Mouse (Mus musculus) c-Kit-positive CD71-positive TER-119-negative erythroid progenitor cells, embryonic 14.5 days (primary cell): ENCODE results near the gene Tnf.

Experiments used
- DNase-seq: peaks from one replicate; pipeline ENCODE4 v3.0.0-alpha.2; 2013; ENCODE audit warnings: low read depth

Gene Tnf

GRCm38 (mm10) chr17:35172445-35173234, 29.2 kb downstream of the Tnf start:
- DNase-seq = no peak

- DNase-seq = peak; percentile 64
These were observed 33.1 kb downstream of the Tnf start for GRCm38 (mm10) chr17:35168541-35169207.

- DNase-seq = no peak
These were observed 34.0 kb downstream of the Tnf start for GRCm38 (mm10) chr17:35167794-35168193.

GRCm38 (mm10) chr17:35166352-35167035, 35.3 kb downstream of the Tnf start:
- peak; percentile 85 for DNase-seq

- DNase-seq = no peak
These were observed 36.2 kb downstream of the Tnf start for GRCm38 (mm10) chr17:35165451-35166155.

- peak; percentile 97 for DNase-seq
These were observed 37.0 kb downstream of the Tnf start, which contains the start of gene Prrc2a for GRCm38 (mm10) chr17:35164568-35165450. Gene Prrc2a, minus strand, starts transcription at chr17:35164897.

GRCm38 (mm10) chr17:35164218-35164567, 37.6 kb downstream of the Tnf start:
- DNase-seq = no peak

- DNase-seq = no peak
These were observed 38.3 kb downstream of the Tnf start for GRCm38 (mm10) chr17:35163326-35164081.

GRCm38 (mm10) chr17:35162730-35163129, 39.1 kb downstream of the Tnf start:
- no peak for DNase-seq

- no peak for DNase-seq
These were observed 39.7 kb downstream of the Tnf start for GRCm38 (mm10) chr17:35162121-35162520.

- DNase-seq = no peak
These were observed 40.4 kb downstream of the Tnf start for GRCm38 (mm10) chr17:35161421-35161820.

- no peak for DNase-seq
These were observed 42.2 kb downstream of the Tnf start for GRCm38 (mm10) chr17:35159638-35160037.

GRCm38 (mm10) chr17:35158850-35159593, 42.8 kb downstream of the Tnf start:
- DNase-seq = no peak

GRCm38 (mm10) chr17:35157661-35158175, 44.1 kb downstream of the Tnf start:
- DNase-seq = no peak

- DNase-seq = no peak
These were observed 44.6 kb downstream of the Tnf start for GRCm38 (mm10) chr17:35157254-35157653.

GRCm38 (mm10) chr17:35156461-35157200, 45.2 kb downstream of the Tnf start:
- no peak for DNase-seq

GRCm38 (mm10) chr17:35155451-35155850, 46.4 kb downstream of the Tnf start:
- DNase-seq = no peak

GRCm38 (mm10) chr17:35154616-35155015, 47.2 kb downstream of the Tnf start:
- no peak for DNase-seq

- no peak for DNase-seq
These were observed 47.9 kb downstream of the Tnf start for GRCm38 (mm10) chr17:35153931-35154330.
